ENCODE assay signal across 24 mouse cellular contexts in the genomic region with DNA sequence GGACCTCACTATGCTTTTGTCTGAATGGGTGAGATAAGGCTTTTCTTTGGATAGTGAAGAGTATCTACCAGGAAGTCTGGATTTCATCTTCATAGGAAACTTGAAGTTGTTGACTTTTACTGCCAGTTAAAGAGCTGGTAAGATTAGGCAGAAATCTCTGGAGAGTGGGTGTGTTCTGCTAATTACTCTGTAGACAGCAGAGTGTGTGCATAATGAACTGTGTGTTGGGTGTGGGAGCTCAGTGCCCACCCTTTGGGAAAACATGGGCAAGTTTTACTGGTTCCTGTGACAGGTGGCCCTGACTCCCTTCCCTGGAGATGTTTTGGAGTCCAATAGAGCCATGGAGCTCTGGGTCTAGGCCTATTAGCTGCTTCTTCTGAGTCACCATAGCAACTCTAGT.
"Had no signal": no experiment of that assay in that cellular context is flagged by ENCODE, and none has a peak within 500 bp of the region (broad histone marks: within the 10 kb centered on the region; RNA-seq: fewer than 3 reads in every experiment).

No protein-coding gene starts in this region.

- H3K27ac ChIP-seq: kidney, postnatal 0 days; left cerebral cortex, adult 2 months; limb, embryonic 12.5 days; limb, embryonic 15.5 days; liver, embryonic 15.5 days; lung, embryonic 15.5 days; midbrain, embryonic 10.5 days; midbrain, embryonic 13.5 days; neural tube, embryonic 13.5 days had no signal

- H3K27me3 ChIP-seq: limb, embryonic 15.5 days; liver, embryonic 15.5 days; lung, embryonic 15.5 days had no signal

- DNase-seq: kidney, adult 2 months; kidney, postnatal 25 days; layer of hippocampus, postnatal 36 days; left cerebral cortex, postnatal 4 days; lung, adult 18-20 months; lung, postnatal 10 days; lung, postnatal 36 days; right cerebral cortex, postnatal 14 days; right cerebral cortex, postnatal 4 days; spleen, adult 18-20 months; thymus, postnatal 25 days had no signal

- H3K4me2 ChIP-seq: limb, embryonic 12.5 days; limb, embryonic 15.5 days; liver, embryonic 11.5 days; liver, embryonic 15.5 days; lung, embryonic 15.5 days; midbrain, embryonic 13.5 days; neural tube, embryonic 13.5 days had no signal

- H3K4me3 ChIP-seq: left cerebral cortex, adult 2 months; limb, embryonic 12.5 days; limb, embryonic 15.5 days; liver, embryonic 15.5 days; lung, embryonic 15.5 days; megakaryocyte, embryonic 14.5 days; midbrain, embryonic 10.5 days; midbrain, embryonic 13.5 days; myocyte; neural tube, embryonic 13.5 days had no signal

- ATAC-seq: midbrain, embryonic 13.5 days; midbrain, embryonic 16.5 days had no signal

- H3K36me3 ChIP-seq: limb, embryonic 12.5 days; limb, embryonic 15.5 days; liver, embryonic 15.5 days; lung, embryonic 15.5 days; midbrain, embryonic 13.5 days; neural tube, embryonic 13.5 days had no signal

- H3K9me3 ChIP-seq: limb, embryonic 12.5 days; limb, embryonic 15.5 days; liver, embryonic 15.5 days; lung, embryonic 15.5 days; megakaryocyte, embryonic 14.5 days; midbrain, embryonic 10.5 days; midbrain, embryonic 13.5 days; neural tube, embryonic 13.5 days had no signal

- H3K4me1 ChIP-seq: limb, embryonic 12.5 days; liver, embryonic 15.5 days; lung, embryonic 15.5 days; midbrain, embryonic 10.5 days; midbrain, embryonic 13.5 days; neural tube, embryonic 13.5 days had no signal

- H3K9ac ChIP-seq: limb, embryonic 12.5 days; limb, embryonic 15.5 days; liver, embryonic 15.5 days; lung, embryonic 15.5 days; midbrain, embryonic 13.5 days; neural tube, embryonic 13.5 days had no signal
